Mouse (Mus musculus): Measurements from ENCODE around the gene Mlec.
"Not testable (repeated sequence)": the region's sequence is repeated elsewhere in the genome, so short reads cannot be mapped to it uniquely, and the experiment has no call there.

DNA sequence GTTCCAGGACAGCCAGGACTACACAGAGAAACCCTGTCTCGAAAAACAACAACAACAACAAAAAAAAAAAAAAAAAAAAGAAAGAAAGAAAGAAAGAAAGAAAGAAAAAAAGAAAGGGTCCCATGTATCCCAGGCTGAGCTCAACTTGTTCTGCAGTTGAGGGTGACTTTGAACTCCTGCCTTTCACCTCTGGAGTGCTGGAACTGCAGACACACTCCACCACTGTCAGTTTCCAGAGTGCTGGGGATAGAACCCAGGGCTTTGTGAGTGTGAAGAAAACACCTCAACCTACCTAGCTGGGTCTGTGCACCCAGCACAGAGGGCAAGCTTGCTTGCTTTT, 3.9 kb upstream of the Mlec start:
- TF ChIP-seq CTCF (IDR thresholded peaks at IDR 0.05; ENCODE audit: control insufficient read depth, insufficient read depth, insufficient read length); MYOD1 (IDR thresholded peaks at IDR 0.05; ENCODE audit: control insufficient read depth, insufficient read length, low read depth); CEBPB (IDR thresholded peaks at IDR 0.05; ENCODE audit: low read depth): not testable (repeated sequence)

Data from C2C12 (cell line).